Mouse (Mus musculus) cerebellum, adult (tissue): Measurements from ENCODE around the gene Lhx5.

ENCODE experiments used
- ATAC-seq: cut with Nextera tagmentation; 2 replicates; pipeline ENCODE4 v1.9.2; 2017; ENCODE audit warnings: mild to moderate bottlenecking, moderate library complexity, mixed read lengths; ENCODE audit not compliant: insufficient number of reproducible peaks, low FRiP score, low TSS enrichment

Lhx5 gene

DNA sequence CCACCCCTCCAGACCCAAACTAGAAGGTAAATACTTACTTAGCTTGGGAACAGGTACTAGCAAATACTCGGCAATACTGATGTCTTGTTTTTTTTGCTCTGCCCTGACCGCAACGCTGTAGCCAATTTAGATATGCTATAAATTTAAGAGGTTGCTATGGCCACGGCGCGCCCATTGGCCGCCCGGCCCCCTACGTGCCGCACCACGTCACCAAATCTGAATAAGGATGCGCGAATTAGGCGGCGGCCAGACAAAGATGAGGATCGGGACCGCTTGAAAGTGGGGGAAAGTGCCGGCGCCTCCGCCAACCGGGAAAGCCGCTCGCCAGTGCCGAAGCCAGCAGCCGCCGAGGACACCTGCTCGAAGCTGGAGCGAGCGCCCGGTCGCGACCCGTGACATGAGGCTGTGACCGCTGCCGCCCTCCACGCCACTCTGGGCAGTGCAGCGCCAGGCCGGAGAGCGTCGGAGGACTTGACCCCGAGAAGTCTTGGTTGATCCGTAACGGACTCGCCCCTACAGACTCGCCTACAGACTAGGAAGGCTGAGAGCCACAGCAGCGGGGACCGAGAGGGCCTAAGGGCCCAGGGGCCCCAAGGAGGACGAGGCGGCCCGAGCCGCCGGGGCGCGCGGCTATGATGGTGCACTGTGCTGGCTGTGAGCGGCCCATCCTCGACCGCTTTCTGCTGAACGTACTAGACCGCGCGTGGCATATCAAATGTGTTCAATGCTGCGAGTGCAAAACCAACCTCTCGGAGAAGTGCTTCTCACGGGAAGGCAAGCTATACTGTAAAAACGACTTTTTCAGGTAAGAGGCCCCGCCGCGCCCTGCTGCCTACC, at the start of gene Lhx5:
TSS of gene Lhx5 (plus strand) at position 51 of the 837 bp plus-strand sequence.
- 0 out of 2 replicates have a peak, but pooled peaks have one; percentile 20 for ATAC-seq

DNA sequence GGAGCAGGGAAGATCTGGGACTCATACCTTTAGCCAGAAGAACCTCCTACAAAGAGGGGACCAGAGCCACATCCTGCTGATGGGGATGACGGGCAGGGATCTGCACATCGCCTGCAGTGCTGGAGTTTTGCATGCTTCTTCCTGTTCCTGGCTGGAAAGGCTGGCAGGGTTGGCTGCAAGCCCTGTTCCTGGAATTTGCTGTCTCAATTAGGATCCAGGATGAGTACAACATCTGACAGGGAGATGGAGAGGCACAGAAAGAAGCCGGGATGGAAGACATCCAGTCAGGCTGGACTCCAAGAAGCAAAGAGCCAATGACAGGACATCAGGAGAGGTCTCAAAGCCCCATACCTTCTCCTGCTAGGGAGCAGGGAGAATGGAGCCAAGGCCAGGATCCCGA, 45.1 kb upstream of the Lhx5 start:
- ATAC-seq = no peak

DNA sequence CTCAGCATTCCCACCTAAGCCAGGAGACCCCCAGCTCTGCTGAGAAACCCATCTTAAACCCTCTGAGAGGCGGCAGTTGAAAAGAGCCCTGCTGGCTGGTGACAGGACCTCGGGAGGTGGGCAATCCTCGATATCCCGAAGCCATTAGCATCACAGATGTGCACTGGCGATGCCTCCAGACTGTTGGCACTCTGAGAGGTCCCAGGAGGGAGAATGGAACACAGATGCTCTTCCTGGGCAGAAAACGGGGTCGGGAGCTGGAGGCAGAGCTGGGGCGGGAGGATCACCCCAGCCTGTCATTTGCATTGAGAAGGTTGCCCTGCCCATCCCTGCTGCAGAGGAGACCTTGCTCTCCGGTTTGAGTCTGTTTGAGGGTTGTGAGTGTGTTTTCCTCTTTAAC, 42.7 kb upstream of the Lhx5 start:
- no peak for ATAC-seq

DNA sequence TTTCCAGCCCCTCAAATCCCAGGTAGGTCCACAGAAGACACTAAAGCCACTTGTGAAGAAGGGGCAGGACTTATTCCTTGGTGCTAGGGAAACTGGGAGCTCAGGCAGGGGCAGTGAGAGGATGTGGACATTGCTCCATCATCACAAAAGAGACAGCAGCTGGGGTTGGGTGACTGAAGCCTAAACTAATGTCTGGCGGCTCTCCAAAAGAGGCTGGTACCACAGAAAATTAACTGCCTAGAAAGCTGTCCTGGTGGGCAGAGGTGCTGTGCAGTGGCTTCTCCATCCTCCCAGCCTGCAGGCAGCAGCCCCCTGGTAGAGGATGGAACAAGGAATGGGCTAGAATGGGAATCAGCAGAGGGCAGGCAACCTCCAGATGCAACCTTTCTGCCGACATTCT, 41.5 kb upstream of the Lhx5 start:
- ATAC-seq = no peak

DNA sequence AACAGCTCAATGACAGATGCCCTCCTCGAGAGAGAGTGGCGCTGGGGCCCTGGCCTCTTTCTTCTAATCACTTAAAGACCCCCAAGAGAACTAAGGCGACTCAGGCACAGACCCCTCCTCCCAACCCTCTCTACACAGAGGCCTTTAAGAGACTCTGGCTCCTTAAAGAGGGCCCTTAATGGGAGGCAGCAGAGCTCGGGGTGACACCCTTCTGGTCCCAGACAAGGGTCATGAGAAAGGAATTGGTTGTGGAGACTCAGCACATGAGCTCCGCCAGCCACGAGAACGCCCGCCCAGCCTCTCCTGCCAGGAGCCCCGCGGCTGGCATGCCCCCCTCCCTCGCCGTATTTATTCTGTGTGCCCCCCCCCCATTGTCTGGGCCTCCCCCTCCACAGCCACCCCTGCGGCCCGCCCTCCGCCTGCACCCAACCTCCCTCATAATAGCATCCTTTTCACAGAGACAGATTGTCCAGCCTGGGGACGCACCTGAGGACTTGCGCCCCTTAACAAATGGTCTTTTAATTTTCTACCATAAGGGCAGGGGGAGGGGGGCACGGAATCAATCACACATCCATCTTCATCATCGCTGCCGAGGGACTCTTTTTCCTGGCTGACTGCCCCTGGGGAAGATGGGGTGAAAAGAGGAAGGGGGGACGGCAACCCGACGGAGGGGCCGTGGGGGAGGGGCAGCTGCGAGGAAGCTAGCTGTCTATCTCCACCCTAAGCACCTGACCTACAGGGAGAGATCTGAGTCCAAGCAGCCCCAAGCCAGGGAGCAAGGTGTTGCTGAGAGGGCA, 37.4 kb upstream of the Lhx5 start:
- ATAC-seq = no peak

DNA sequence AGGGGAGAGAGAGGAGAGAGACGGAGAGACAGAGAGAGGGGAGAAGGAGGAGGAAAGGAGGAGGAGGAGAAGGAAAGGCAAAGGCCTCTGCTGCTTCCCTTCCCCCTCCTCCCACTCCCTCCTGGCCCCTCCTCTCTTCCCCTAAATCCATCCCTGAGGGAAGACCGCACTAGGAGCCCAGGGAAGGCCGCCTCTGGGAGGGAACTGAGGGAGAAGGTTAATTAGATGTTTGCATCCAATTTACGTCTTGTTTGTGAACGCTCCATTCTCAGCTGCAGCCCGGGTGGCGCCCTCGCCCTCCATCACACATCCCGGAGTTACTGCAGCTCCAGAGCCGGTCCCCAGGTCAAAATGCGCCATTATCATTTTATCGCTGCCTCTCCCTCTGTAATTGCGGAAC, 33.5 kb upstream of the Lhx5 start:
- no peak for ATAC-seq

DNA sequence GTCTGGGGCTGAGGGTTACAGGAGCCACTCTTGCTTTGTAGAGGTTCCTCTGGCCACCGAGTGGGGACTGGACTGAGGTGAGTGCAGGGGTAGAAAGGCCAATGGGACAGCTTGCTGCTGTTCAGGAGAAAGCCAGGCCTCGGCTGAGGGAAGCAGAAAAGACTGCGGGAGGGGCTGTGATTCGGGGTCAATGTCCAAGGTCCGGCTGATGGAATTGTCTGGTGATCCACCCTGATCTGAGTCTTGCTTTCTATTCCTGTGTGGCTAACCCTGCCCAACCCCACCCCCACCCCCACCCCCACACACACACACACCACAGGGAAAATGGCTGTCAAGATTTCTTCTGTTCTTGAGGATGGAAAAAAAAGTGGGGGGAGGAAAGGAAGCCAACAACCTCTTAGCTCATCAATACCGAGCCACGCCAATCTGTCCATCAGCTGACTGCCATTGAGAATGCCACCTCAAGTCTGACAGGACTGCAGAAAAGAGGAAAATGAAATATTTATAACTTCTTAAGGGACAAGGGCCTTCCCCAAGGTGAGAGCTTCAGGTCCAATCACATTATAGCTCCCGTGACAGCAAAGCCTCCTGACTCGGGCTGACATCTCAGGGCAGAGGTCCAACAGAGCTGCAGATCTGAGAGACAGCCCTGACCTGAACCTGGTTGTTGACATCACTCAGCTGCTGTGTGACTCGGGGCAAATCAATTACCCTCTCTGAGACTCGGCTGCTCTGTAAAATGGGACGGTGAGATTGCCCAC, 26.5 kb upstream of the Lhx5 start:
- ATAC-seq = no peak

DNA sequence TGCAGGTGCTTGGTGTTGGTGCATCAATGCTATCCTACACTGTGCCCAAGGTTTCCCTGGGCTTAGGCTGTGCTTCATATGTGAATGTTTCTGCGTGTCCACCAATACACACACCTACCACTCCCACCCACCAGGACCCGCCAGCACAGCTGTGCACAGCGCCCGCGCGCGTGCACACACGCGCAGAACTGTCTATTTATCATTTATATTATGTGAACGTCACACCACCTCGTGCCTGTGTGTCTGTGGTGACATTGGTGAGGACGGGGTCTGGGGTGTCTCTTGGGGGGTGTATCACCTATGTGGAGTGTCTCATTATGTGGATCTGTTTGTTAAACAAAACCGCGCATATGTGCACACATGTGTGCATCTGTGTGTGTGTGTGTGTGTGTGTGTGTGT, 22.6 kb upstream of the Lhx5 start:
- no peak for ATAC-seq

DNA sequence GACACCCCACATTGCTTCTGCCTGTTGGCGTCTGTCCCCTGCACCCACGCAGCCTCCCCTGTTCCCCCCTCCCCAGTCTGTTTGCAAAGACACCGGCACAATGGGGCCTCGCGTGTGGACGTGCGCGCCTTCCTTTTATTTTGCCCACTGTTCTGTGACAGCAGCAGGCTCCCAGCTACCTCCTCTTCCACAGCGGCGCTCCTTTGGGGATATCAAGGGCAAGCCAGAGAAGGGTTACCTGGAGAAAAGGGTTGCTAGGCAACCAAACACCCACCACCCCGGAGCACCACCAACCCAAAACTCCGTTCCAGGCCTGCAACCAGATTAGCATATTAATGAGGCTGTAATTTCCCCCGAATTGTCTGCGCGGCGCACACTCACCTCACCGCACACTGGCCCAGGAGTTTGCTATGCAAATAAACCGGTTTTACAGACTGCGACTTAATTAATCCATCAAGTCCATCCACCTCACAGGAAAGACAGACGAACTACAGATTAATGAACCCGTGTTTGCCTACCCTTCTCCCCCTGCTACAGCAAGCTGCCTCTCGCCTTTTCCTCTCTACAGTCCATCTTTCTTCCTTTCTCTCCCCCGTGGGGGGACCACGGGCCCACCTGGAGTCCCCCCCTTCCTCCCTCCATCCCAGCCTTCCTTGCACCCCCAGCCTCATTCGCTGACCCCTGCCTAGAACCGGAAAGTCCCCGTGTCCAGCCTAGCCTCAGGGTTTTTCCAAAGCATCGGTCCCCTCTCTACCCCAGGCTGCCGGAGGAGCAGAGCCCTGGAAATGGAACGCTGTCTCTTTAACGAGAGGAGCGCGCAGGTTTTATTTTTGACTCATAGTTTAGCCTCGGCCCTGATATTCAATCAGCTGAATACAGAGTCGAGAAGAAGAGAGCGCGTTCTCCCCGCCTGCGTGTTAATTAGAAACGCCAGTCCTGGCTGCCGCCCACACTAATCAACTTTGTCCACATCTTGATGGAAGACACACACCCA, 21.8 kb upstream of the Lhx5 start:
- ATAC-seq = no peak

DNA sequence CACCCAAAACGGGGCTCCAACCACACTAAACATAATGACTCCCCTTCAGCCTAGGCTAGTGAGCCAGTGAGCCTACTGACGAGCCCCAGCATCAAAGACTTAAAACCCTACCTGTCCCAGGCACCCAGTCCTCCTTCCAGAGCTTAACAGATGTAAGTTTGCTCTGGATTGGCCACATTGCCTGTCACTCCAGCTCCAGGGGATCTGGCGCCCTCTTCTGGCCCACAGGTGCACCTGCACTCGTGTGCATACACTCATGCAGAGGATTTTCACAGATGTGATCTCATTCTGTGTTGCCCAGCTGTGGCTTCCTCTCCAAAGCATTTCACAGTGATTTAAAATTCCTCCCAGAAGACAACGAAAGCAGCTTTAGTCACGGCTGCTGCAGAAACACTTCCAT, 18.1 kb upstream of the Lhx5 start:
- no peak for ATAC-seq

DNA sequence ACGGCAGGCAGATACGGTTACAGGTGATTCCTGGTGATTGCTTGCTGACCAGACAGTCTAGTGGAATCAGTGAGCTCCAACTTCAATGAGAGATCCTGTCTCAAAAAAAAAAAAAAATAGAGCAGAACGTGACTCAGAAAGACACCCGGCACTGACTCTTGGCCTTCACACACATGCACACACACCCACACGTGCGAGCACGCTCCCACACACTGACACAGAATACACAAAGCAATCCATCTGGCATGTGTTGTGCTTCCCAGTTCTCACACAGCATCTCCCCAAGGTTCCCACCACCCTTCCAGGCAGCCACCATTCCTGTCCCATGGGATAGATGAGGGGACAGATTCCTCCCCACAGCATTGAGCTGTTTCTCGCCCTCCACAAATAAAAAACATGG, 11.4 kb upstream of the Lhx5 start:
- no peak for ATAC-seq

DNA sequence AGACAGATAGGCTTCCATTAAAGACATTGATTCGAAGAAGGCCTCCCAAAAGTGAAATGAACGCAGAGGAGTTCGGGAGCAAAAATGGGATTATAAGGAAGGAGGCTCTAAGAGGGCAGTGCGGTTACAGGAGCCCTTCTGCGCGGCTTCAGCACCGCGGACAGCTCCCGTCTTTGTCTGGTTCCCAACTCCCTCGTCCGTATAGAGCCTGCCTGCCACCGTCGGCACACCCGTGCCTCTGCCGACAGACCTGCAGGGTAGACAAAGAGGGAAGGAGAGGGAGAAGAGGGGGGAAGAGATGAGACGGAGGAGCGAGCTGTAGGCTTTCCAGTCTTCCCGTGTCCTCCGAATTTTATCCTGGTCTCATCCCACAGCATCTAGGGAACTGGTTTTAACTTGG, 7.5 kb upstream of the Lhx5 start:
- ATAC-seq = no peak

DNA sequence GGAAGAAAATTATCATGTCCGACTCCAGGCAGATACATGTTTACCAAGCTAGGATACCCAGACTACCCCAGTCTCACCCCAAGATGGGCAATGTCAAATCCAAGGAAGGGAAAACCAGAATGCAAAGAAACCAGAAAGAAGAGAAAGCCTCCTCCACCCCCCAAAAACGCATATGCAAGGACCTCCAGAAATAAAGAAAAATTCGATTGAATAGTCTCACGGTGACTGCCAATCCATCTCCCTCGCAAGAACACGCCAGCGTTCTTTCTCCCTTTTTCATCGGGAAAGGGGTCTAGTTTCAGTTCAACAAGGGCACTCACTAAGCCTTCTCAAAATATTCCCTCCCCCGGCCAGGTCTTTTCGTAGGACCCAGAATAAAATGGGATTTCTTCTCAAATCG, 6.8 kb upstream of the Lhx5 start:
- no peak for ATAC-seq

DNA sequence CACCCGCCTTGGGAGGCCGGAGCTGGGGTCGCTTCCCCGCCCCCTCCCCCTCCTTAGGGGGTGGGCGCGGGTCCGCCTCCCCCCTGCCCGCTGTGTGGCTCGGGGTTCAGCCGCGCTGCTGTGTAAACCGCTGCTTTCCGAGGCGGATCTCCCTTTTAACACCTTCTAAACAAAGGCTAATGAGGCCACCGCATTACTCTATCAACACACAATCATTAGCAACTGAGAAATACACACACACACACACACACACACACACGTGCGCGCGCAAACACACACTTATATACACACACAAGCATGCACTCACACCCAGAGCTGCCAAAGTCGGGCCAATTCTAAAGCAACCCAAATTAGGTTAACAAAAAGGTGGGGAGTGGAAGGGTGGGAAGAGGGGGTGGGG, 5.8 kb upstream of the Lhx5 start:
- no peak for ATAC-seq

DNA sequence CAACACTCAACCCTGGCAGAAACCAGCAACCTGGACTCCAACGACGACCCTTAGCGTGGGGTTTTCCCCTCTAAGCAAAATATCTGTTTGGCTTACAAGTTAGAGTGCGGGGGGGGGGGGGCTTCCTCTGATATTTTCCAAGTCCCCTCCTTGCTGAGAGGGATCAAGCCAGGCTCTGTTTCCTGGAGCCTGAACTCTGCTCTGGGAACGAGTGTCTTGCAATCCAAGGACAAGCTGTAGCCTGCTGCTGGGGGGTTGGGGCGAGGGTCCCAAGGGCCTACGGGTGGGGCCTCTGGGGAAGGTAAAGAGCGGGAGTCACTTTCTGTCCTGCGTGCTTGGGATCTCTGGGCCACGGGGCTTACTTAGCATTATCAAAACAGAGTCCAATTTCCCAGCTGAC, 4.9 kb upstream of the Lhx5 start:
- ATAC-seq = no peak

DNA sequence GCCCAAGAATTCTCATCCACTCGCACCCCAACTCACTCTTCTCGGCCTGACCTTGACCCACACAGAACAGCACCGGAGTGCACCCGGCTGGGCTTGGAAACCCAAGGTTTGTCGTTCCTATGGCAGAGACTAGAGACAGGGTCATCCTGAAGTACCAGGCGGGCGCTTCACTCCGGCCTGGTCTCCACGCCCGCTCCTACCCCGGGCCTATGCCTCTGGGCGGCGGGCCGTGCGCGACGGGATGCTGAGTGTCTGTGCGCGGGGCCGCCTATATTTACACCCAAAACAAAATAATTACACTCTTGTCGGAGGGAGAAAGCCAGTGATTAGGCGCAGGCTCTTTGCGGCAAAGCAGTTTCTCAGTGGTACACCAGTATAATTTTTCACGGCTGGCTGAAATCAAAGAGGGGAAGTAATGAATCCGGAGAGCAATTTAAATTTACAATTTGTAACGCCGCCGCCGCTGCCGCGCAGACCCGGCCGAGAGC, 4.0 kb upstream of the Lhx5 start:
- ATAC-seq = no peak

DNA sequence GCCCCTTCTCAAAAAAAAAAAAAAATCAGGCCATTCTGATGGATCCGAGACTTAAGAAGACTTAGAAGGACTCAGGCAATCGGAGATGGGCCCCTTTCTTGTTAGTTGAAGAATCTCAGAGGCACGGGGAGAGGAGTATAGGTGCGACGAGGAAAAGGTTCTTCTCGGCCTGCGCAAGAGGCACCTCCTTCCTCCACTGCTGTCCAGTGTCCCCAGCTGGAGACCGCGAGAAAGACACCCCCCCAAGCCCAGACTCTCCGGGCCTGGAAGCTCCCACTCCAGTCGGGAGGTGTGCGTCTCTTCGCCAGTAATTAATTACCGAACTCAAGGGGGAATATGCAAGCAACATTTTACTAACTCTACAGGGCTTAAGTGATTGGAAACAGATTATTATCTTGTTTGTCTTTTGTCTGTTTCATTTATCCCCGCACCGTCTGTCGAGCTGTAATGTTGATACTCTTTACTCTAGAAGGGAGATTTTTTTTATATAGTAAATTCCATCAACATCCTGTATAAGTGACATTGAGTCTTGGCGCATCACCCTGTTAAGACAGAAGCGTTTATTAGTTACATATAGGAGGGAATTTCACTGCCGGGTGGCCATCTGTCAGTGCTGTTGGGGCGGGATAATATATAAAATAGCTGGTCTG, 3.2 kb upstream of the Lhx5 start:
- no peak for ATAC-seq

DNA sequence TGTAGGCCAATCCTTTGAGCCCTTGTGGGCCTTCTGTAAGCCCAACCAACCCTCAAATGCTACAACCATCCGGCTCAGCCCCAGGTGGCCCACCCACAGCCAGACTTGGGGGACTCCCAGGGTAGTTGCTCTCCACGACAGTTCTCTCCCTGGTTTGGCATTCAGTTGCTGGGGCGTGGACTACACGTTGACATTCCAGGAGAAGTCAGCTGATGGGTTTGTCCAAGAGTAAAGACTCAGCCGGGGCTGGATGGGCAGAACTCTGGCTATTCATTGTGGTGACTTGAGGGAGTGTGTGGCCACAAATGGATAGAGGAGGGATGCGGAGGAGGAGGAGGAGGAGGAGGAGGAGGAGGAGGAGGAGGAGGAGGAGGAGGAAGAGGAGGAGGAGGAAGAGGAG, 2.5 kb upstream of the Lhx5 start:
- ATAC-seq = no peak

DNA sequence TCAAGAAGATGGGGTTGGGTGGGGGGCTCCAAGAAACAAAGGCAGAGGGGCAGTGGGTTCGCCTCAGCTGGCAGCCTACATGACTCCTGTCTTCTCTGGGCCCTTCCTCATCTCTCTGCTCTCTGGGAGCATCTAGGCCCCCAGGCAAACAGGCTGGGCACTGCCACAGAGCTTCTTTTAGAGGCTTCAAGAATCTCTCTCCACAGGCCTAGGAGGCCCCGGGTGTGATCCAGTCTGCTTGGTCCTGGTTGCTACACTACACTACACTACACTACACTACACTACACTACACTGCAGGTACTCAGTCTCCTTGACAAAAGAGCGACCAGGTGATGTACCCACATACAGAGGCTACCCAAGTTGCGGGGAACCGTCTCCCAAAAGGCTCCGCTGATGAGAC, 1.8 kb upstream of the Lhx5 start:
- ATAC-seq = no peak
